9 mouse cellular contexts compared by ENCODE assay signal in genomic region chr1:133842074-133842725, GRCm38 (mm10). TPM values are rescaled to one million over a fixed set of nuclear protein-coding genes. Genes with fewer than 3 reads are reported as not detected.
DNase-seq lines count a peak whose midpoint lies in the region; ATAC-seq and TF ChIP-seq lines count a peak whose summit lies in the region.
"Had no signal": no experiment of that assay in that cellular context is flagged by ENCODE, and none has a peak within 500 bp of the region (broad histone marks: within the 10 kb centered on the region; RNA-seq: fewer than 3 reads in every experiment).

No protein-coding gene starts in this region.

- peak; percentile 73 for ATAC-seq in CD4-positive, CD25-positive, alpha-beta regulatory T cell, adult 4 months
- peak; percentile 65 for ATAC-seq in hindbrain, postnatal 0 days
- ATAC-seq in midbrain, embryonic 12.5 days (ENCODE audit: low FRiP score, low read depth), result 0 out of 2 replicates have a peak, but pooled peaks have one; percentile 23

- TF ChIP-seq CTCF in hindbrain, postnatal 0 days (IDR thresholded peaks at IDR 0.05; ENCODE audit: low read depth), result no peak

- H3K4me2 ChIP-seq in hindbrain, postnatal 0 days (ENCODE audit: low read depth, low read length), result no peak overlapping the region
- H3K4me2 ChIP-seq in midbrain, embryonic 12.5 days (replicated peaks), result no peak overlapping the region
- H3K4me2 ChIP-seq: limb, embryonic 12.5 days had no signal

- H3K9me3 ChIP-seq in hindbrain, postnatal 0 days (ENCODE audit: low read length), result no peaks in the 10 kb centered on the region
- H3K9me3 ChIP-seq in midbrain, embryonic 12.5 days, result no peaks in the 10 kb centered on the region
- H3K9me3 ChIP-seq: limb, embryonic 12.5 days had no signal

- no peak overlapping the region for H3K4me3 ChIP-seq in hindbrain, postnatal 0 days (ENCODE audit: low read length)
- H3K4me3 ChIP-seq in midbrain, embryonic 12.5 days, result no peak overlapping the region
- H3K4me3 ChIP-seq: limb, embryonic 12.5 days had no signal

- H3K27ac ChIP-seq in hindbrain, postnatal 0 days, result no peak overlapping the region
- no peak overlapping the region for H3K27ac ChIP-seq in midbrain, embryonic 12.5 days (replicated peaks)

- peak; percentile 85 for DNase-seq in brain, adult 2 months (ENCODE audit: low read depth, low spot score)
- peak; percentile 67 for DNase-seq in hindbrain, postnatal 0 days (ENCODE audit: low spot score)
- DNase-seq in c-Kit-positive CD71-positive TER-119-positive erythroid progenitor cells, embryonic 14.5 days (ENCODE audit: low spot score), result no peak
- no peak for DNase-seq in adrenal gland, postnatal 25 days
- DNase-seq in adrenal gland, postnatal 14 days, result no peak
- DNase-seq in adrenal gland, postnatal 4 days (ENCODE audit: low spot score in 2 of 2), result no peak

- WGBS in hindbrain, postnatal 0 days, result 49% methylated on average over 11 of the region's 11 CpGs
- WGBS in midbrain, embryonic 12.5 days, result 68% methylated on average over 11 of the region's 11 CpGs

- H3K27me3 ChIP-seq in hindbrain, postnatal 0 days (ENCODE audit: insufficient read depth, low read length), result no peaks in the 10 kb centered on the region
- H3K27me3 ChIP-seq in midbrain, embryonic 12.5 days, result 0 out of 2 replicates have a peak, but pooled peaks cover 3% of the 10 kb centered on the region

- no peak overlapping the region for H3K9ac ChIP-seq in hindbrain, postnatal 0 days (replicated peaks; ENCODE audit: low read length)
- no peak overlapping the region for H3K9ac ChIP-seq in midbrain, embryonic 12.5 days (replicated peaks)
- H3K9ac ChIP-seq: limb, embryonic 12.5 days had no signal

- H3K36me3 ChIP-seq in hindbrain, postnatal 0 days (ENCODE audit: insufficient read depth, low read length), result no peaks in the 10 kb centered on the region
- H3K36me3 ChIP-seq in midbrain, embryonic 12.5 days, result no peaks in the 10 kb centered on the region
- H3K36me3 ChIP-seq: limb, embryonic 12.5 days had no signal

- peaks cover 13% of the 10 kb centered on the region for H3K4me1 ChIP-seq in hindbrain, postnatal 0 days (ENCODE audit: insufficient read depth, low read length)
- peaks cover 21% of the 10 kb centered on the region for H3K4me1 ChIP-seq in midbrain, embryonic 12.5 days

RNA-seq across cellular contexts. Expression of gene Atp2b4, which starts 41.4 kb away (rescaled TPM):
- polyA plus RNA-seq in CD4-positive, CD25-positive, alpha-beta regulatory T cell, adult 4 months (2017; shearing (Covaris generic)), result 10 to 100 TPM in 1 of 2 experiments, 1 to 10 TPM in 1; 9.6 to 12.8 TPM
- 56.6 and 57.3 TPM in 2 replicates for total RNA-seq in hindbrain, postnatal 0 days (2014; rRNA removed)
- polyA plus RNA-seq in hindbrain, postnatal 0 days (2015; fragmentation: Nextera tagmentation; extraction: Ambion mirVana), result 13.2 and 13.4 TPM in 2 replicates
- 8.3 and 10.7 TPM in 2 replicates for polyA plus RNA-seq in midbrain, embryonic 12.5 days (2016; fragmentation: Nextera tagmentation; extraction: Ambion mirVana)
- 20.7 and 25.7 TPM in 2 replicates for total RNA-seq in adrenal gland, postnatal 25 days (2021)
- 36.6 and 36.7 TPM in 2 replicates for total RNA-seq in adrenal gland, postnatal 14 days (2021)
- 10 to 100 TPM; 49.9 to 55.6 TPM for total RNA-seq in adrenal gland, postnatal 4 days (2021)

Comparison
In these comparisons a context has a peak if more than half of its experiments do, and no peak if none do; other contexts are left out.
1. ATAC-seq: peak in every context shown above with its lines; median percentile 73 in CD4-positive, CD25-positive, alpha-beta regulatory T cell, adult 4 months; 65 in hindbrain, postnatal 0 days; 23 in midbrain, embryonic 12.5 days.
2. DNase-seq: peak in brain, adult 2 months (single experiment) and hindbrain, postnatal 0 days (single experiment); none in c-Kit-positive CD71-positive TER-119-positive erythroid progenitor cells, embryonic 14.5 days (single experiment), adrenal gland, postnatal 25 days (single experiment), adrenal gland, postnatal 14 days (single experiment) and adrenal gland, postnatal 4 days (0 of 2).